Mouse (Mus musculus) stomach, postnatal 0 days (tissue): Measurements from ENCODE around the gene Rell1.

Source experiments
- CTCF ChIP-seq: IDR thresholded peaks from 2 replicates; pipeline ENCODE4 v1.5.1; 2016; ENCODE audit warnings: antibody characterized with exemption, low read depth, mild to moderate bottlenecking, moderate library complexity
- EP300 ChIP-seq: optimal IDR thresholded peaks from 2 replicates; pipeline ENCODE3; 2016; ENCODE audit warnings: antibody characterized with exemption

DNA sequence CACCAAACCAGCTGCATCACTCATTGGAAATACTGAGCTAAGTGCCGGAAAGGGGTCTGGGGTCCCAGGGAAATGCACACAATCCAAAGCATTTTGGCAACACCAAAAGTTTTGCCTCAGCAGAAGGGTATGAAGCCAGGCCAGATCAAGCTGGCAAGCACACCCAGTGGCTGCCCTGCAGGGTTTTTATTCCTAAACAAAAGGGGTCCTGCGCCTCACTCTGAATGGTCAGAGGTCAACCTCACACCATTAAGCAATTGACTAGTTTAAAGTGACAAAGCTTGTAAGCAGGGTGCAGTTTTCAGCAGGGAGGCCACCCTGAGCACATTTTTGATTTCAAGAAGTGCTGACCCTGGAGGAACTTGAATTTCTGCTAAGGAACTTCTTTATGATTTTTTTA is 2.3 kb upstream of the Rell1 start:
- TF ChIP-seq CTCF (no peak), EP300 (no peak)
